Mouse (Mus musculus): ENCODE data around the gene Flad1. TPM values are rescaled to one million over a fixed set of nuclear protein-coding genes. Genes with fewer than 3 reads are reported as not detected.

The Flad1 gene
- polyA plus RNA-seq, 1 experiment from 2014 or later: 26.5 TPM

DNA sequence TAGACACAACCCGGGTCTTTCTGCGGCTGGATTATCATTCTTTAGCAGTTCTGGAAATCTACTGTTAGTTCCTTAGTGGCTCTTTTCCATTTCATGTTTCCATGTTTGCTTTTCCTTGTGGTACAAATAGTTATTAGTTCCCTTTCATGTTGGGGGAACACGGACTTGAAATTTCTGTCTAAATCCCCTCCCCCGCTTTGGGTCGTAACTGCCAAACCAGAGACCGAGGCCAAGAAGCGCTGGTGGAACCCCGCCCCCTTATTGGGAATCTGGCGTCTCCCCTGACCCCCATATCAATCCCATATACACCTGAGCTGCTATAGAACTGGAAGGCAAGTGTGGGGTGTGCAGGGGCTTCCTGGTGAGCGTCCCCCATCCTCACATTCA is 16.3 kb downstream of the Flad1 start:
- peak overlapping the region; percentile 95 for H3K4me2 ChIP-seq (replicated peaks; ENCODE audit: low read depth, low read length)
- DNase-seq (ENCODE audit: low spot score) (no peak), ATAC-seq (ENCODE audit: low FRiP score) (no peak)
- no peaks in the 10 kb centered on the region for H3K36me3 ChIP-seq (ENCODE audit: control insufficient read depth, insufficient read depth, low read length)
- peaks cover 25% of the 10 kb centered on the region for H3K4me1 ChIP-seq (replicated peaks; ENCODE audit: control insufficient read depth, insufficient read depth, low read length)
- no peaks in the 10 kb centered on the region for H3K9me3 ChIP-seq (ENCODE audit: control insufficient read depth, low read length)
- peak overlapping the region; percentile 46; the same call in 1 of the 2 replicates for H3K4me3 ChIP-seq (ENCODE audit: low read depth, low read length)
- H3K27ac ChIP-seq (ENCODE audit: low read depth, low read length): no peak overlapping the region
- H3K27me3 ChIP-seq (ENCODE audit: control insufficient read depth, insufficient read depth, low read length): peaks cover 16% of the 10 kb centered on the region
- 2% methylated on average over 10 of the region's 10 CpGs for WGBS
- no peak overlapping the region for H3K9ac ChIP-seq (ENCODE audit: low read depth, low read length)

DNA sequence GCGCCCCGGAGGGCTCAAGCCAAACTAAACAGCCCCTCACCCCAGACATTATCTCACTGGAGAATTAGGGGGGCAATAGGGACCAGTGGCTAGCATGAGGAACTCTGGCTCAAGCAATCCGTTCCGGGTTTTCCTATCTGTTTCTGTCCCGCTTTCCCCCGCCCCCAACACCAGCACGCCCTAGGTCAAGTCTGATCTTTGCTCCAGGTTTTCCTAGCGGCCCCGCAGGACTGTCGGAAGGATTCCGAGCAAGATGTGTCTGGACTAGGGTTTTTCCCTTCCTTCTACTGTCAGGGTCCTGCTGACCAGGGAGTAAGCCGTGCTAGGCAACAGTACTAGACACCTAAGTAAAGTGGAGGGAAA is 16.8 kb downstream of the Flad1 start:
- peak; percentile 9; the same call in 1 of the 2 replicates for ATAC-seq (ENCODE audit: low FRiP score)
- peak overlapping the region; percentile 95 for H3K4me2 ChIP-seq (replicated peaks; ENCODE audit: low read depth, low read length)
- peaks cover 16% of the 10 kb centered on the region for H3K27me3 ChIP-seq (ENCODE audit: control insufficient read depth, insufficient read depth, low read length)
- H3K9ac ChIP-seq (ENCODE audit: low read depth, low read length): no peak overlapping the region
- H3K4me3 ChIP-seq (ENCODE audit: low read depth, low read length): peak overlapping the region; percentile 46
- H3K27ac ChIP-seq (ENCODE audit: low read depth, low read length): no peak overlapping the region
- WGBS: under 1% methylated on average over 12 of the region's 12 CpGs
- no peaks in the 10 kb centered on the region for H3K9me3 ChIP-seq (ENCODE audit: control insufficient read depth, low read length)
- H3K36me3 ChIP-seq (ENCODE audit: control insufficient read depth, insufficient read depth, low read length): no peaks in the 10 kb centered on the region
- peaks cover 25% of the 10 kb centered on the region for H3K4me1 ChIP-seq (replicated peaks; ENCODE audit: control insufficient read depth, insufficient read depth, low read length)
- peak; percentile 86 for DNase-seq (ENCODE audit: low spot score)

DNA sequence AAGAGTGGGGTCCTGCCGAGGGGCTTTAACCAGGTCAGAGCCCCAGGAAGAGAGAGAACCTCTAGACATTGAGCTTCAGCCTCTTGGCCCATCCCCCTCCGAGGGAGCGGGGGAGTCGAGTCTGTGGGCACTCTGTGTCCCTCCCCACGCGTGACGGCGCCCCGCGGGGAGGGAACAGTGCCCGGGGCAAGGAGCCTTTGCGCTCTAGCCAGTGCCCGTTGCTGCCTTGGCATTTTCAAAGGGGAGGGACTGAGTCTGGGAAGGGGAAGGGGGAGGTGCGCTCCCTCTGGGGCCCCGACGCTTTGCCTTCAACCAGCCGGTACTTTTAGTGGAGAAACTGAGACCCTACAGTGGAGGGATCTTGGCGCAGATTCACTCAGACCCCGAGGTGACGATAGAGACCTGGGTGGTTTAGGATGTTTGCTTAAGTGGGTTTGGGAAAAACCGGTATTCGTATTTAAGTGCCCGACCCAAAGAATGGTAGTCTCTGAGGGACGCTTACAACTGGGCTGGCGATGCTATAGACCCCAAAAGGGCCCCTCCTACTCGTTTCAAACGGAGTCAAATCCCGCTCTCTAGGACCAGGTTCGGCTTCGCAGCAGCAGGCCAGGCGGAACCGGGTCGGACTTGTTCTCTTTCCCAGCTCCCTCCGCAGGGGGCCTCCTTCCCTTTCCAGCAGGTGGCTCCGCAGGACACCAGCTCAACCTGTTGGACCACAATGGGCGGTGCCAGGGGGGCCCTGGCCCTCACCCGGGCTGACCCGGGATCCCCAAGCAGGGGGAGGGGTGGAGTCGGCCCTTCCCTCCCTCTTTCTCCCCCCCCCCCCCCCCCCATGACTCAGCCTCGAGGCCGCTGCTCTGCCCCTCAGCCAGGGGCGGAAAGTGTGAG is 17.4 kb downstream of the Flad1 start, which contains the start of gene Zbtb7b:
Gene Zbtb7b, minus strand, starts transcription at position 771 of the 888 bp plus-strand sequence.
- Histone ChIP-seq H3K4me1 (replicated peaks; ENCODE audit: control insufficient read depth, insufficient read depth, low read length) (peaks cover 25% of the 10 kb centered on the region), H3K4me3 (ENCODE audit: low read depth, low read length) (peak within 1 kb of the TSS; percentile 46), H3K36me3 (ENCODE audit: control insufficient read depth, insufficient read depth, low read length) (no peaks in the 10 kb centered on the region), H3K9me3 (ENCODE audit: control insufficient read depth, low read length) (no peaks in the 10 kb centered on the region), H3K27me3 (ENCODE audit: control insufficient read depth, insufficient read depth, low read length) (peaks cover 16% of the 10 kb centered on the region), H3K4me2 (replicated peaks; ENCODE audit: low read depth, low read length) (peak within 1 kb of the TSS; percentile 95), H3K27ac (ENCODE audit: low read depth, low read length) (peak within 1 kb of the TSS; percentile 77), H3K9ac (ENCODE audit: low read depth, low read length) (peak within 1 kb of the TSS; percentile 55)
- DNase-seq (ENCODE audit: low spot score) (peak; percentile 76), ATAC-seq (ENCODE audit: low FRiP score) (peak; percentile 66)
- under 1% methylated on average over 41 of the region's 42 CpGs for WGBS

DNA sequence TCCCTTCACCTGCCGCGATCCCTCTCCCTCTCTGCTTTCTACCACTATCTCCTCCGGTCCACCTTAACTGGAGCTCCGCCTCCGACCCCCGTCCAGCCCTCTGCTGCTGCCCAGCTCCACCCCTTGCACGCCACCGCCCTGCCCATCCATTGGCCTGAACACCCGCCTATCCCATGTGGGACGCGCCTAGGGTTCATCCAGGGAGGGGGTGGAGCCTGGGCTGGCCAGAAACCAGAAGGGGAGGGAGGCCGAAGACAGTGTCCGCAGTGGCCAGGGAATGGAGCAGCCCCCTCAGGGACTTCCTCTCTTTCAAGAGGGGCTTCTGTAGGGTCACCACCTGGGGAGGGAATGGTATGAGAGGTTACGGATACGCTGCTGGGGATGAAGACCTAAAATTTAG is 18.1 kb downstream of the Flad1 start:
- peaks cover 25% of the 10 kb centered on the region for H3K4me1 ChIP-seq (replicated peaks; ENCODE audit: control insufficient read depth, insufficient read depth, low read length)

DNA sequence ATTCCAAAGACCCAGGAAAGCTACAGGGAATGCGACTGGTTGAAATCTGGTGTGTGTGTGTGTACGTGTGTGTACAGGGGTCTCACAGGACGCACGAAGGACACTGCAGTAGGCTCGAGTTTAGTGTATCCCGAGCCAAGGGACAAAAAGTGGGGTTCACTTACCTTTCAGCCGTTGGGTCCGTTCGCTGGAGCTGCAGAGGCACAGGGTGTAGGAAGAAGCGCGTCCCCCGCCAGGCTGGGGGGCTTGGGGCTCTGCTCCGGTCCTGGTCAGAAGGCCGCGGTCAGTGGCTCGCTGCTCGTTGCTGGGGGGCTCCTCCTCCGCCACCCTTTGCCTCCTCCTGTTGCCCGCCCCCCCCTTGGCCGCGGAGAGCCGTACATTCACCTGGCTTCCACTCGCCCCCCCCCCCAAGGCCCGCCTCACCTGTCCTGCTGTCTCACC is 18.8 kb downstream of the Flad1 start:
- Histone ChIP-seq H3K27ac (ENCODE audit: low read depth, low read length) (no peak overlapping the region), H3K9ac (ENCODE audit: low read depth, low read length) (peak overlapping the region; percentile 36; the same call in 1 of the 2 replicates), H3K36me3 (ENCODE audit: control insufficient read depth, insufficient read depth, low read length) (no peaks in the 10 kb centered on the region), H3K4me2 (replicated peaks; ENCODE audit: low read depth, low read length) (peak overlapping the region; percentile 97), H3K4me1 (replicated peaks; ENCODE audit: control insufficient read depth, insufficient read depth, low read length) (peaks cover 25% of the 10 kb centered on the region), H3K27me3 (ENCODE audit: control insufficient read depth, insufficient read depth, low read length) (peaks cover 16% of the 10 kb centered on the region), H3K4me3 (ENCODE audit: low read depth, low read length) (peak overlapping the region; percentile 47), H3K9me3 (ENCODE audit: control insufficient read depth, low read length) (no peaks in the 10 kb centered on the region)
- ATAC-seq (ENCODE audit: low FRiP score) (no peak), DNase-seq (ENCODE audit: low spot score) (peak; percentile 43)
- WGBS: 0% methylated on average over 16 of the region's 24 CpGs

More for the DNA sequence above, 18.1 kb downstream of the Flad1 start:
- Histone ChIP-seq H3K9me3 (ENCODE audit: control insufficient read depth, low read length) (no peaks in the 10 kb centered on the region), H3K27me3 (ENCODE audit: control insufficient read depth, insufficient read depth, low read length) (peaks cover 16% of the 10 kb centered on the region), H3K4me2 (replicated peaks; ENCODE audit: low read depth, low read length) (peak overlapping the region; percentile 97), H3K9ac (ENCODE audit: low read depth, low read length) (peak overlapping the region; percentile 55), H3K27ac (ENCODE audit: low read depth, low read length) (peak overlapping the region; percentile 77), H3K36me3 (ENCODE audit: control insufficient read depth, insufficient read depth, low read length) (no peaks in the 10 kb centered on the region), H3K4me3 (ENCODE audit: low read depth, low read length) (peak overlapping the region; percentile 47)
- ATAC-seq (ENCODE audit: low FRiP score) (peak; percentile 94), DNase-seq (ENCODE audit: low spot score) (peak; percentile 94)
- WGBS: under 1% methylated on average over 15 of the region's 15 CpGs

DNA sequence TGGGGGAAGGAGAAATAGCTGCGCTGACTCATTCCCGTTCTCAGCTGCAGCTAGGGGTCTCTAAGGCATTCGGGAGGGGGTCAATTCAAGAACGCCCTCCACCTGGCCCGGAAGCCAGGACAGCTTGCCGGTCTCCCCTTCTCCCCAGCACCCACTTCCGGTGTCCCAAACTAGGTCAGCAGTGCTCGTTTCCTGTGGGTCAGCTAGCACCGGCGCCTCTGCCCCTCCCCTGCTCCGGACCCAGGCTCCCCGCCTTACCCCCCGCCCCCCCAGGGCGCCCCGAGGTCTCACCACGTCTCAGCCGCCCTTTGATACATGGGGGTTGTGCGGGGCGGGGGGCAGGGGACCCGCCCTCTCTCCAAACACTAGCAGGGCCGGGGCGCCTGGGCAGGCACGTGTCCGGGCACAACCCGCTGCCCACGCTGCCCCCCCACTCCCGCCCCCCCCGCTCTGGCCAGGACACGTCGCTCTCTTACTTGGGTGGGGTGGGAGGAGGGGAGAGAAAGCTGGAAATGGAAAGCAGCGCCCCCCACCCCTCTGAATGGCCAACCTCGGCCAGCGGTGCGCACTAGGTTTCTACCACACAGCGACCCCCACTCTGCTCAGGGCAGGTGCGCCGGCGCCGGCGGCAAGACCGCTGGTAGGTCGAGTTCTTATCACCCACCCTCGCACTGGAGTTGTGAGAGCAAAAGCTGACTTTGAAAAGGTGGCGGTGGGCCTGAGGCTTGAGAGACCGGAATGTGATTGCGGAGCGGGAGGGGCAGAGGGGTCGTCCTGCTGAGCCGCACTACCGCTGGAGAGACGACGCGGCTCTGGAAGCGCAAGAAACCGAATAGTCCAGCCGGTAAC is 19.8 kb downstream of the Flad1 start:
- H3K27ac ChIP-seq (ENCODE audit: low read depth, low read length): no peak overlapping the region
- WGBS: under 1% methylated on average over 44 of the region's 56 CpGs
- peaks cover 25% of the 10 kb centered on the region for H3K4me1 ChIP-seq (replicated peaks; ENCODE audit: control insufficient read depth, insufficient read depth, low read length)
- ATAC-seq (ENCODE audit: low FRiP score) (no peak), DNase-seq (ENCODE audit: low spot score) (peak; percentile 62)
- peak overlapping the region; percentile 55 for H3K9ac ChIP-seq (ENCODE audit: low read depth, low read length)
- H3K9me3 ChIP-seq (ENCODE audit: control insufficient read depth, low read length): no peaks in the 10 kb centered on the region
- peak overlapping the region; percentile 47 for H3K4me3 ChIP-seq (ENCODE audit: low read depth, low read length)
- no peaks in the 10 kb centered on the region for H3K36me3 ChIP-seq (ENCODE audit: control insufficient read depth, insufficient read depth, low read length)
- peak overlapping the region; percentile 97 for H3K4me2 ChIP-seq (replicated peaks; ENCODE audit: low read depth, low read length)
- peaks cover 16% of the 10 kb centered on the region for H3K27me3 ChIP-seq (ENCODE audit: control insufficient read depth, insufficient read depth, low read length)

DNA sequence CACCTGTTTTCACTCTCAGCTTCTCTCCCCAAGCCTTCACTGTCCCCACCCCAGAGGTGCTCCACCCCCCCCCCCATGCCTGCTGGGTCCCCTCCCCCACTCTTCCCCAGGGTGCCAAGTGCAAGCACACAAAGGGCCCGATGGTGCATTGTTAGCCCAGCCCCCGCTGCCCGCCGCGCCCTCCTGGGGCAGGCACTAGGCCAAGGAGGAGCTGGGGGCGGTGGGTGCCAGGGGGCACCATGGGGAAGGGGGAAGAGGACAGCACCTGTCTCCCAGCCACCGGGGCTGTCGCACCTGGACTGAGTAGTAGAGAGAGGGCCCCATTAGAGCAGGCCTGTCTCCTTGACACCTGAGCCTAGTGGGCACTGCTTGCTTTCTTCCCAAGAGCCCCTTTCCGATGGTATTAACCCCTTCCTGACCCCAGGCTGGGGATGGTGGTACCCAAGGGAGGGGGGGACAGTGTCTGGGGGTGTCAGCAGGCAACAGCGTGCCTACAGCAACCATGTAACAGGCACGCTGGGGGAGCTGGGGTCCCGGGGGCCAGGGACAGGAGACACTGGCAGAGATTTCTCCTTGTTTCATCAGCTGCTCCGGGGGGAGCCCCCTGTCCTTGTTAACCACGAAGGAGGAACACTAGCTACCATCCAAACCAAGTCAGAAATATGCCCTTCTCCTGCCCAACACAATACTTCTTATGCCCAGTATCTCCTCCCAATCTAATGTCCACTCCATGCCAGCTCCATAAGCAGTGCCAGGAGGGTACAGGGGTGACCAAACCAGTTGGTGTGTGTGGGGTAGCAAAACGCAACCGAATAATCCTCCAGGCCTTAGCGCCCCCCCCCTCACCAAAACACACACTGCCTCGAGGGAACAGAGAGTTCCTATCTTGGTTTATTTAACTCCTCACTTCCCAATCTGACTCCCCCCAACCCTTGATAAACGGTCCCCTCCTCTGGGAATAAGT is 20.7 kb downstream of the Flad1 start:
- Histone ChIP-seq H3K4me3 (ENCODE audit: low read depth, low read length) (peak overlapping the region; percentile 47), H3K9ac (ENCODE audit: low read depth, low read length) (peak overlapping the region; percentile 55), H3K27me3 (ENCODE audit: control insufficient read depth, insufficient read depth, low read length) (peaks cover 13% of the 10 kb centered on the region), H3K9me3 (ENCODE audit: control insufficient read depth, low read length) (no peaks in the 10 kb centered on the region), H3K27ac (ENCODE audit: low read depth, low read length) (no peak overlapping the region), H3K4me2 (replicated peaks; ENCODE audit: low read depth, low read length) (peak overlapping the region; percentile 97), H3K36me3 (ENCODE audit: control insufficient read depth, insufficient read depth, low read length) (no peaks in the 10 kb centered on the region), H3K4me1 (replicated peaks; ENCODE audit: control insufficient read depth, insufficient read depth, low read length) (peaks cover 25% of the 10 kb centered on the region)
- ATAC-seq (ENCODE audit: low FRiP score) (no peak), DNase-seq (ENCODE audit: low spot score) (peak; percentile 14)
- WGBS: 12% methylated on average over 19 of the region's 19 CpGs

DNA sequence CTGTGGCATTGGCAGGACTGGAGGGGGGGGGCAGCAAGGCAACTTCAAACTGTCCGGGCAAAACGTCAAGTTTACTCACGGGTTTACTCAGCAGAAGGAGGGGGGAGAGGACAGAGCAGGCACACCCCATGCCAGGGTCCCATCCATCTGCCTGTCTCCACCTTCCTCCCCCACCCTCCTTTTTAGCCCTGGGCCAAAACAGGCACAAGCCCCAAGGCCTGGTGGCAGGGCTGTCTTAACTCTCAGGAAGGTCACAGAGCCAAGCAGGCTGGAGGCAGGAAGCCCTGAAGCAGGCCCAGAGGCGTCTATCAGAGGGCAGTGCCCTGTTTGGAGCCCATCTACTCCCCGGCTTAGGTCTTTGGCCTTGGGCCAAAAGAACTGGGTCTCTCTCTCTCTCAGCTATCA is 21.6 kb downstream of the Flad1 start:
- Histone ChIP-seq H3K4me2 (replicated peaks; ENCODE audit: low read depth, low read length) (no peak overlapping the region), H3K27ac (ENCODE audit: low read depth, low read length) (no peak overlapping the region), H3K9ac (ENCODE audit: low read depth, low read length) (no peak overlapping the region), H3K36me3 (ENCODE audit: control insufficient read depth, insufficient read depth, low read length) (no peaks in the 10 kb centered on the region), H3K4me3 (ENCODE audit: low read depth, low read length) (no peak overlapping the region), H3K27me3 (ENCODE audit: control insufficient read depth, insufficient read depth, low read length) (peaks cover 7% of the 10 kb centered on the region), H3K9me3 (ENCODE audit: control insufficient read depth, low read length) (no peaks in the 10 kb centered on the region), H3K4me1 (replicated peaks; ENCODE audit: control insufficient read depth, insufficient read depth, low read length) (peaks cover 25% of the 10 kb centered on the region)
- no peak for DNase-seq (ENCODE audit: low spot score)
- 56% methylated on average over 5 of the region's 5 CpGs for WGBS
- ATAC-seq (ENCODE audit: low FRiP score): no peak
